Mouse (Mus musculus) megakaryocyte, embryonic 14.5 days (primary cell): ENCODE data around the gene Ndufv1.

Experiments
- FLI1 ChIP-seq: IDR thresholded peaks from 2 replicates; pipeline ENCODE4 v1.6.1; 2012; ENCODE audit warnings: low read length, inconsistent platforms, mixed read lengths
- GATA1 ChIP-seq: IDR thresholded peaks from 3 replicates; pipeline ENCODE4 v1.6.1; 2012; ENCODE audit warnings: mixed read lengths, low read length, inconsistent platforms, borderline replicate concordance

- no peak for TF ChIP-seq GATA1
- no peak for TF ChIP-seq FLI1
Observed at GRCm38 (mm10) chr19:4051016-4051415, 38.4 kb upstream of the Ndufv1 start.
